Mouse (Mus musculus): ENCODE measurements around the gene Cacna1s.

Cacna1s gene

GRCm38 (mm10) chr1:136045774-136046173 lies 6.8 kb upstream of the Cacna1s start:
- Histone ChIP-seq H3K9me3 (ENCODE audit: low read length) (0 out of 2 replicates have a peak, but pooled peaks cover 3% of the 10 kb centered on the region), H3K36me3 (ENCODE audit: insufficient read depth, low read length) (no peaks in the 10 kb centered on the region), H3K27me3 (ENCODE audit: insufficient read depth, low read length) (peaks cover 45% of the 10 kb centered on the region), H3K4me3 (replicated peaks; ENCODE audit: low read length) (no peak overlapping the region), H3K4me1 (replicated peaks; ENCODE audit: low read depth, low read length) (peaks cover 7% of the 10 kb centered on the region)
- no peak for TF ChIP-seq NANOG (IDR thresholded peaks at IDR 0.05; ENCODE audit: borderline replicate concordance, low read length)
- TF ChIP-seq CTCF (conservative IDR thresholded peaks at IDR 0.05; ENCODE audit: low read length), result peak; percentile 65

- peaks cover 52% of the 10 kb centered on the region for H3K27me3 ChIP-seq (ENCODE audit: insufficient read depth, low read length)
- peaks cover 13% of the 10 kb centered on the region for H3K4me1 ChIP-seq (replicated peaks; ENCODE audit: low read depth, low read length)
- no peak for TF ChIP-seq POU5F1 (IDR thresholded peaks at IDR 0.05; ENCODE audit: borderline replicate concordance, low read length)
- TF ChIP-seq NANOG (IDR thresholded peaks at IDR 0.05; ENCODE audit: borderline replicate concordance, low read length), result no peak
- TF ChIP-seq CTCF (conservative IDR thresholded peaks at IDR 0.05; ENCODE audit: low read length), result peak; percentile 41
- no peak overlapping the region for H3K4me3 ChIP-seq (replicated peaks; ENCODE audit: low read length)
- no peaks in the 10 kb centered on the region for H3K36me3 ChIP-seq (ENCODE audit: insufficient read depth, low read length)
- 0 out of 2 replicates have a peak, but pooled peaks cover 3% of the 10 kb centered on the region for H3K9me3 ChIP-seq (ENCODE audit: low read length)
These were observed 5.1 kb upstream of the Cacna1s start for GRCm38 (mm10) chr1:136047432-136047831.

- Histone ChIP-seq H3K4me1 (replicated peaks; ENCODE audit: low read depth, low read length) (peaks cover 17% of the 10 kb centered on the region), H3K27me3 (ENCODE audit: insufficient read depth, low read length) (peaks cover 53% of the 10 kb centered on the region), H3K36me3 (ENCODE audit: insufficient read depth, low read length) (no peaks in the 10 kb centered on the region), H3K9me3 (ENCODE audit: low read length) (0 out of 2 replicates have a peak, but pooled peaks cover 3% of the 10 kb centered on the region), H3K4me3 (replicated peaks; ENCODE audit: low read length) (no peak overlapping the region)
- TF ChIP-seq POU5F1 (IDR thresholded peaks at IDR 0.05; ENCODE audit: borderline replicate concordance, low read length) (no peak), CTCF (conservative IDR thresholded peaks at IDR 0.05; ENCODE audit: low read length) (no peak)
These were observed 4.7 kb upstream of the Cacna1s start for GRCm38 (mm10) chr1:136047894-136048293.

- Histone ChIP-seq H3K4me3 (replicated peaks; ENCODE audit: low read length) (peak within 1 kb of the TSS; percentile 70), H3K9me3 (ENCODE audit: low read length) (0 out of 2 replicates have a peak, but pooled peaks cover 3% of the 10 kb centered on the region), H3K4me1 (replicated peaks; ENCODE audit: low read depth, low read length) (peaks cover 19% of the 10 kb centered on the region), H3K36me3 (ENCODE audit: insufficient read depth, low read length) (no peaks in the 10 kb centered on the region), H3K27me3 (ENCODE audit: insufficient read depth, low read length) (peaks cover 63% of the 10 kb centered on the region)
- TF ChIP-seq POU5F1 (IDR thresholded peaks at IDR 0.05; ENCODE audit: borderline replicate concordance, low read length) (no peak), CTCF (conservative IDR thresholded peaks at IDR 0.05; ENCODE audit: low read length) (no peak), NANOG (IDR thresholded peaks at IDR 0.05; ENCODE audit: borderline replicate concordance, low read length) (no peak)
These were observed 2.1 kb upstream of the Cacna1s start, which contains the start of gene Ascl5 for GRCm38 (mm10) chr1:136050312-136051012. Ascl5 (plus strand) TSS chr1:136050804.

GRCm38 (mm10) chr1:136051013-136051315 lies 1.6 kb upstream of the Cacna1s start:
- Histone ChIP-seq H3K4me3 (replicated peaks; ENCODE audit: low read length) (peak overlapping the region; percentile 70), H3K36me3 (ENCODE audit: insufficient read depth, low read length) (no peaks in the 10 kb centered on the region), H3K9me3 (ENCODE audit: low read length) (0 out of 2 replicates have a peak, but pooled peaks cover under 1% of the 10 kb centered on the region), H3K4me1 (replicated peaks; ENCODE audit: low read depth, low read length) (peaks cover 19% of the 10 kb centered on the region), H3K27me3 (ENCODE audit: insufficient read depth, low read length) (peaks cover 66% of the 10 kb centered on the region)
- TF ChIP-seq NANOG (IDR thresholded peaks at IDR 0.05; ENCODE audit: borderline replicate concordance, low read length), result no peak
- TF ChIP-seq POU5F1 (IDR thresholded peaks at IDR 0.05; ENCODE audit: borderline replicate concordance, low read length), result no peak
- TF ChIP-seq CTCF (conservative IDR thresholded peaks at IDR 0.05; ENCODE audit: low read length), result no peak

- Histone ChIP-seq H3K27me3 (ENCODE audit: insufficient read depth, low read length) (peaks cover 66% of the 10 kb centered on the region), H3K4me1 (replicated peaks; ENCODE audit: low read depth, low read length) (peaks cover 19% of the 10 kb centered on the region), H3K4me3 (replicated peaks; ENCODE audit: low read length) (peak overlapping the region; percentile 70), H3K9me3 (ENCODE audit: low read length) (no peaks in the 10 kb centered on the region), H3K36me3 (ENCODE audit: insufficient read depth, low read length) (no peaks in the 10 kb centered on the region)
- TF ChIP-seq POU5F1 (IDR thresholded peaks at IDR 0.05; ENCODE audit: borderline replicate concordance, low read length) (no peak), CTCF (conservative IDR thresholded peaks at IDR 0.05; ENCODE audit: low read length) (peak; percentile 55), NANOG (IDR thresholded peaks at IDR 0.05; ENCODE audit: borderline replicate concordance, low read length) (no peak)
These were observed 1.1 kb upstream of the Cacna1s start for GRCm38 (mm10) chr1:136051465-136051864.

GRCm38 (mm10) chr1:136055771-136056170 lies 3.2 kb downstream of the Cacna1s start:
- peaks cover 12% of the 10 kb centered on the region for H3K4me1 ChIP-seq (replicated peaks; ENCODE audit: low read depth, low read length)
- no peaks in the 10 kb centered on the region for H3K9me3 ChIP-seq (ENCODE audit: low read length)

GRCm38 (mm10) chr1:136058594-136058993 lies 6.0 kb downstream of the Cacna1s start:
- no peaks in the 10 kb centered on the region; the same call in 1 of the 2 replicates for H3K4me1 ChIP-seq (replicated peaks; ENCODE audit: low read depth, low read length)
- no peaks in the 10 kb centered on the region for H3K36me3 ChIP-seq (ENCODE audit: insufficient read depth, low read length)
- no peak overlapping the region for H3K4me3 ChIP-seq (replicated peaks; ENCODE audit: low read length)
- H3K9me3 ChIP-seq (ENCODE audit: low read length), result no peaks in the 10 kb centered on the region
- TF ChIP-seq POU5F1 (IDR thresholded peaks at IDR 0.05; ENCODE audit: borderline replicate concordance, low read length) (no peak), CTCF (conservative IDR thresholded peaks at IDR 0.05; ENCODE audit: low read length) (no peak), NANOG (IDR thresholded peaks at IDR 0.05; ENCODE audit: borderline replicate concordance, low read length) (no peak)
- H3K27me3 ChIP-seq (ENCODE audit: insufficient read depth, low read length), result peaks cover 32% of the 10 kb centered on the region

More at GRCm38 (mm10) chr1:136055771-136056170, 3.2 kb downstream of the Cacna1s start:
- H3K27me3 ChIP-seq (ENCODE audit: insufficient read depth, low read length), result peaks cover 51% of the 10 kb centered on the region
- no peak for TF ChIP-seq POU5F1 (IDR thresholded peaks at IDR 0.05; ENCODE audit: borderline replicate concordance, low read length)
- no peaks in the 10 kb centered on the region for H3K36me3 ChIP-seq (ENCODE audit: insufficient read depth, low read length)
- no peak overlapping the region for H3K4me3 ChIP-seq (replicated peaks; ENCODE audit: low read length)

All from E14TG2a.4 (cell line).